Mouse (Mus musculus): ENCODE data around the gene Jag2. TPM values are rescaled to one million over a fixed set of nuclear protein-coding genes. Genes with fewer than 3 reads are reported as not detected.

Gene Jag2
- polyA plus RNA-seq, 1 experiment, result 51.8 TPM

DNA sequence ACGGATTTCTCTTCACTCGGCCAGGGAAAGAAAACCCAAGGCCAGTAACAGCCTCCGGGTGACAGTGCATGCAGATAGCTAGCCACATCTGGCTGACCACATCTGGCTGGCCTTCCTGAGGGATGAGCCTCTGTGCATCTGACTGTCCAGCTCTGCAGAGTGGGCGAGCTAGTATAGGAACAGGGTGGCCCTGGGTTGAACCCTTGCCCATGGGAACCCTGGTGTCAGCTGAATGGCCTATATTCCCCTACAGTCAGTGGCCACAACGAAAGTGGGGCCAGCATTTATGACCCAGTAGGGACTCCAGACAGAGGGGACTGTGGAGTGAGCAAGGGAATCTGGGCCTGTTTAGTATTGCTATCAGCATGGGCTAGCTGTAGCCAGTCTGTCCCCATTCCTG lies 24.6 kb downstream of the Jag2 start:
- Histone ChIP-seq H3K4me2 (ENCODE audit: low read depth) (no peak overlapping the region), H3K27me3 (ENCODE audit: control insufficient read depth, insufficient read depth, insufficient read length) (no peaks in the 10 kb centered on the region), H3K4me3 (no peak overlapping the region), H3K36me3 (ENCODE audit: control insufficient read depth, insufficient read depth) (no peaks in the 10 kb centered on the region), H3ac (ENCODE audit: control insufficient read depth, insufficient read length) (no peak overlapping the region), H3K79me2 (ENCODE audit: control insufficient read depth, insufficient read depth) (no peaks in the 10 kb centered on the region)
- TF ChIP-seq MAX (IDR thresholded peaks at IDR 0.05; ENCODE audit: low read depth) (no peak), POLR2A (IDR thresholded peaks at IDR 0.05; ENCODE audit: insufficient read length, low read depth) (no peak), TCF12 (IDR thresholded peaks at IDR 0.05; ENCODE audit: insufficient read depth, poor library complexity, severe bottlenecking) (no peak), E2F4 (IDR thresholded peaks at IDR 0.05; ENCODE audit: insufficient read depth) (no peak), SRF (IDR thresholded peaks at IDR 0.05; ENCODE audit: control insufficient read depth, insufficient read length, low read depth) (no peak), USF1 (IDR thresholded peaks at IDR 0.05; ENCODE audit: low read depth) (no peak), REST (IDR thresholded peaks at IDR 0.05; ENCODE audit: insufficient read depth, insufficient read length) (no peak), TCF3 (IDR thresholded peaks at IDR 0.05; ENCODE audit: insufficient read length, low read depth) (no peak), MYOG (IDR thresholded peaks at IDR 0.05; ENCODE audit: control insufficient read depth in 1 of 3, insufficient read depth in 1 of 3, insufficient read length in 2 of 3, low read depth in 2 of 3) (no peak), POLR2AphosphoS2 (IDR thresholded peaks at IDR 0.05; ENCODE audit: insufficient read length, low read depth) (no peak), MYOD1 (IDR thresholded peaks at IDR 0.05; ENCODE audit: control insufficient read depth in 1 of 3, insufficient read length in 2 of 3, low read depth in 2 of 3) (no peak), CEBPB (IDR thresholded peaks at IDR 0.05; ENCODE audit: insufficient read depth, poor library complexity, severe bottlenecking) (no peak)

DNA sequence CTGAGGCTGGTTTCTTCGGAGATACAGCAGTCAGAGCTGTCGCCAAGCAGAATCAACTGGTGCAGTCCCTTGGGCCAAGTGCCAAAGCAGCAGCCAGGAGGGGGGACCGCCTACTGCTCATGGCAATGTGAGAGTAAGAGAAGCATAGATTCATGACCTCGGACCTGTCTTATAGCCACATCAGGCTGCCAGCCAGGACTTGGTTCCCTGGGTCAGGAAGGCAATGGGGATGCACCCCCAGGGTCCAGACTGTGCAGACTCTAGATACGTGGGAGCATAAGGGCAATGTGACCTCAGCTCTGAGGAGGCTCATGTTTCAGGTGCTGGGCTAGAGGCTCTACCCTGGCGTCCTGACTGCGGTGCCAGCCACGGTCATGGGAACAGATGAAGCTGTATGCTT lies 25.6 kb downstream of the Jag2 start:
- Histone ChIP-seq H3K27me3 (ENCODE audit: control insufficient read depth, insufficient read depth, insufficient read length) (no peaks in the 10 kb centered on the region), H3K4me2 (ENCODE audit: low read depth) (no peak overlapping the region), H3ac (ENCODE audit: control insufficient read depth, insufficient read length) (no peak overlapping the region), H3K4me3 (no peak overlapping the region), H3K36me3 (ENCODE audit: control insufficient read depth, insufficient read depth) (no peaks in the 10 kb centered on the region), H3K79me2 (ENCODE audit: control insufficient read depth, insufficient read depth) (no peaks in the 10 kb centered on the region)
- TF ChIP-seq POLR2AphosphoS2 (IDR thresholded peaks at IDR 0.05; ENCODE audit: insufficient read length, low read depth) (peak; percentile 54), REST (IDR thresholded peaks at IDR 0.05; ENCODE audit: insufficient read depth, insufficient read length) (no peak), TCF12 (IDR thresholded peaks at IDR 0.05; ENCODE audit: insufficient read depth, poor library complexity, severe bottlenecking) (no peak), USF1 (IDR thresholded peaks at IDR 0.05; ENCODE audit: low read depth) (no peak)

GRCm38 (mm10) chr12:112900641-112901040 lies 28.9 kb downstream of the Jag2 start:
- Histone ChIP-seq H3K79me2 (ENCODE audit: control insufficient read depth, insufficient read depth) (no peaks in the 10 kb centered on the region), H3ac (ENCODE audit: control insufficient read depth, insufficient read length) (no peak overlapping the region), H3K27me3 (ENCODE audit: control insufficient read depth, insufficient read depth, insufficient read length) (no peaks in the 10 kb centered on the region), H3K4me2 (ENCODE audit: low read depth) (no peak overlapping the region), H3K36me3 (ENCODE audit: control insufficient read depth, insufficient read depth) (no peaks in the 10 kb centered on the region), H3K4me3 (no peak overlapping the region)
- no peak for TF ChIP-seq MYOG (IDR thresholded peaks at IDR 0.05; ENCODE audit: control insufficient read depth in 1 of 3, insufficient read depth in 1 of 3, insufficient read length in 2 of 3, low read depth in 2 of 3)
- TF ChIP-seq SRF (IDR thresholded peaks at IDR 0.05; ENCODE audit: control insufficient read depth, insufficient read length, low read depth), result no peak
- TF ChIP-seq MYOD1 (IDR thresholded peaks at IDR 0.05; ENCODE audit: control insufficient read depth in 1 of 3, insufficient read length in 2 of 3, low read depth in 2 of 3), result no peak
- TF ChIP-seq CEBPB (IDR thresholded peaks at IDR 0.05; ENCODE audit: insufficient read depth, poor library complexity, severe bottlenecking), result no peak
- no peak for TF ChIP-seq POLR2AphosphoS2 (IDR thresholded peaks at IDR 0.05; ENCODE audit: insufficient read length, low read depth)
- TF ChIP-seq TCF12 (IDR thresholded peaks at IDR 0.05; ENCODE audit: insufficient read depth, poor library complexity, severe bottlenecking), result no peak
- no peak for TF ChIP-seq E2F4 (IDR thresholded peaks at IDR 0.05; ENCODE audit: insufficient read depth)
- no peak for TF ChIP-seq POLR2A (IDR thresholded peaks at IDR 0.05; ENCODE audit: insufficient read length, low read depth)
- no peak for TF ChIP-seq REST (IDR thresholded peaks at IDR 0.05; ENCODE audit: insufficient read depth, insufficient read length)
- no peak for TF ChIP-seq TCF3 (IDR thresholded peaks at IDR 0.05; ENCODE audit: insufficient read length, low read depth)
- TF ChIP-seq MAX (IDR thresholded peaks at IDR 0.05; ENCODE audit: low read depth), result no peak
- no peak for TF ChIP-seq USF1 (IDR thresholded peaks at IDR 0.05; ENCODE audit: low read depth)

DNA sequence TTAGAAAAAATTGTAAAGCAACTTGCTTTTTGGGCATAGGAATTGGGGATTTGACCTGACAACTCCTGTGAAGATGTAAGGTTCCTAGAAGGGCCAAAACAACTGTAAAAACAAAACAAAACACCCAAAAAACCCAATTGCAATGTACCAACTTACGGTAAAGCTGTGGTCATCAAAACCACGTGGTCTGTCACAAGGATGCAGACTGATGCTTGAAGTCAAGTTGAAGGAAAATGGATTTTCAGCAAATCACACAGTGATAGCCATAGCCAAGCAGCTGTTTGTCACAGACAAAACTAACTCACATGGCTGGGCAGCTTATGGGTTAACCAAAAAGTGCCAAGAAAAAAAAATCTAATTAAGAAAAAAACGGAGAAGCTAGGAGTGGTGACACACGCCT lies 30.6 kb downstream of the Jag2 start:
- Histone ChIP-seq H3K4me3 (no peak overlapping the region), H3K36me3 (ENCODE audit: control insufficient read depth, insufficient read depth) (no peaks in the 10 kb centered on the region), H3K79me2 (ENCODE audit: control insufficient read depth, insufficient read depth) (no peaks in the 10 kb centered on the region), H3ac (ENCODE audit: control insufficient read depth, insufficient read length) (no peak overlapping the region), H3K27me3 (ENCODE audit: control insufficient read depth, insufficient read depth, insufficient read length) (no peaks in the 10 kb centered on the region), H3K4me2 (ENCODE audit: low read depth) (no peak overlapping the region)
- TF ChIP-seq MYOG (IDR thresholded peaks at IDR 0.05; ENCODE audit: control insufficient read depth in 1 of 3, insufficient read depth in 1 of 3, insufficient read length in 2 of 3, low read depth in 2 of 3), result no peak
- TF ChIP-seq TCF3 (IDR thresholded peaks at IDR 0.05; ENCODE audit: insufficient read length, low read depth), result no peak
- TF ChIP-seq SRF (IDR thresholded peaks at IDR 0.05; ENCODE audit: control insufficient read depth, insufficient read length, low read depth), result no peak
- no peak for TF ChIP-seq POLR2AphosphoS2 (IDR thresholded peaks at IDR 0.05; ENCODE audit: insufficient read length, low read depth)
- TF ChIP-seq POLR2A (IDR thresholded peaks at IDR 0.05; ENCODE audit: insufficient read length, low read depth), result no peak
- no peak for TF ChIP-seq TCF12 (IDR thresholded peaks at IDR 0.05; ENCODE audit: insufficient read depth, poor library complexity, severe bottlenecking)
- no peak for TF ChIP-seq REST (IDR thresholded peaks at IDR 0.05; ENCODE audit: insufficient read depth, insufficient read length)
- TF ChIP-seq MYOD1 (IDR thresholded peaks at IDR 0.05; ENCODE audit: control insufficient read depth in 1 of 3, insufficient read length in 2 of 3, low read depth in 2 of 3), result no peak
- no peak for TF ChIP-seq USF1 (IDR thresholded peaks at IDR 0.05; ENCODE audit: low read depth)
- no peak for TF ChIP-seq CEBPB (IDR thresholded peaks at IDR 0.05; ENCODE audit: insufficient read depth, poor library complexity, severe bottlenecking)
- TF ChIP-seq MAX (IDR thresholded peaks at IDR 0.05; ENCODE audit: low read depth), result no peak

DNA sequence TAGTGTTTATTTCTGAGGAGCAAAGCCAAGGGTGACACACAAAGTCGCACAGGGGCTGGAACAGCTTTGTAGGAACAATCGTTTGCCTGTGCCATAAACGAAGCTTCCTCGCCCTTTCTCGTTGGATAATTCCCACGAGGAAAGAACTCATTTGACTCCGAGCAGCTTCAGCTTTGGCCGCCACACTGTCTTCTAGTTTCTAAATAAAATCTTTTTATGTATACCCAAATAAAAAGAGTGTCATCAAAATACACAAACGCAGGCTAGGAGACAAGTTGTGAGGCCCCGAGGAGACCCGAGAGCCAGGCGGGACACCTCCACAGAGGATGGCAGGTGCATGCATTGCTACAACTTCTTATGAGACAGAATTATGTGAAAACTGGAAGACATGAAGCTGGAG lies 31.2 kb downstream of the Jag2 start:
- Histone ChIP-seq H3K36me3 (ENCODE audit: control insufficient read depth, insufficient read depth) (no peaks in the 10 kb centered on the region), H3K4me2 (ENCODE audit: low read depth) (peak overlapping the region; percentile 77), H3ac (ENCODE audit: control insufficient read depth, insufficient read length) (no peak overlapping the region), H3K4me3 (no peak overlapping the region), H3K79me2 (ENCODE audit: control insufficient read depth, insufficient read depth) (no peaks in the 10 kb centered on the region), H3K27me3 (ENCODE audit: control insufficient read depth, insufficient read depth, insufficient read length) (no peaks in the 10 kb centered on the region)
- TF ChIP-seq SRF (IDR thresholded peaks at IDR 0.05; ENCODE audit: control insufficient read depth, insufficient read length, low read depth) (no peak), CEBPB (IDR thresholded peaks at IDR 0.05; ENCODE audit: insufficient read depth, poor library complexity, severe bottlenecking) (no peak), POLR2A (IDR thresholded peaks at IDR 0.05; ENCODE audit: insufficient read length, low read depth) (no peak), POLR2AphosphoS2 (IDR thresholded peaks at IDR 0.05; ENCODE audit: insufficient read length, low read depth) (no peak), TCF3 (IDR thresholded peaks at IDR 0.05; ENCODE audit: insufficient read length, low read depth) (no peak), USF1 (IDR thresholded peaks at IDR 0.05; ENCODE audit: low read depth) (no peak), E2F4 (IDR thresholded peaks at IDR 0.05; ENCODE audit: insufficient read depth) (no peak)
